Mouse (Mus musculus) lung, postnatal 0 days (tissue): ENCODE measurements around the gene Olfr593. TPM values are rescaled to one million over a fixed set of nuclear protein-coding genes. Genes with fewer than 3 reads are reported as not detected.
"Not testable (repeated sequence)": the region's sequence is repeated elsewhere in the genome, so short reads cannot be mapped to it uniquely, and the experiment has no call there.

Experiments
- ATAC-seq: fragments of 200-750 bp; cut with Nextera tagmentation; 2 replicates; pipeline ENCODE4 v1.8.0; 2017; ENCODE audit warnings: moderate library complexity
- DNase-seq: peaks from one replicate; pipeline ENCODE4 v3.0.0-alpha.2; 2016; ENCODE audit warnings: low spot score
- H3K27ac ChIP-seq: fragments of 300-500 bp; sonication (generic); 2 replicates; pipeline ENCODE4 v1.5.1; 2014; ENCODE audit warnings: antibody characterized with exemption, mild to moderate bottlenecking, low read length, mixed read lengths
- H3K27me3 ChIP-seq: fragments of 300-500 bp; sonication (generic); replicated peaks from 2 replicates; pipeline ENCODE4 v1.6.1; 2014; ENCODE audit warnings: low read length, mixed read lengths; ENCODE audit not compliant: insufficient read depth
- H3K36me3 ChIP-seq: fragments of 300-500 bp; sonication (generic); 2 replicates; pipeline ENCODE4 v1.6.1; 2014; ENCODE audit warnings: low read length, mixed read lengths; ENCODE audit not compliant: insufficient read depth
- H3K4me1 ChIP-seq: fragments of 300-500 bp; sonication (generic); 2 replicates; pipeline ENCODE4 v1.6.1; 2014; ENCODE audit warnings: antibody characterized with exemption, low read depth, low read length, mixed read lengths; ENCODE audit not compliant: insufficient read depth
- H3K4me2 ChIP-seq: fragments of 300-500 bp; sonication (generic); replicated peaks from 2 replicates; pipeline ENCODE4 v1.6.1; 2014; ENCODE audit warnings: low read depth, mild to moderate bottlenecking, low read length, moderate library complexity, mixed read lengths
- H3K4me3 ChIP-seq: fragments of 300-500 bp; sonication (generic); 2 replicates; pipeline ENCODE4 v1.5.1; 2014; ENCODE audit warnings: low read depth, low read length
- H3K9ac ChIP-seq: fragments of 300-500 bp; sonication (generic); replicated peaks from 2 replicates; pipeline ENCODE4 v1.6.1; 2014; ENCODE audit warnings: low read depth, mild to moderate bottlenecking
- H3K9me3 ChIP-seq: fragments of 300-500 bp; sonication (generic); 2 replicates; pipeline ENCODE4 v1.6.1; 2016; ENCODE audit warnings: low read length, mixed read lengths
- CTCF ChIP-seq: IDR thresholded peaks from 2 replicates; pipeline ENCODE4 v1.5.1; 2016; ENCODE audit warnings: antibody characterized with exemption, mild to moderate bottlenecking
- EP300 ChIP-seq: IDR thresholded peaks from 2 replicates; pipeline ENCODE4 v1.6.1; 2016; ENCODE audit warnings: antibody characterized with exemption, mild to moderate bottlenecking, control low read depth
- WGBS: fragments of 180-500 bp; shearing (Covaris S2); extraction: QIAGEN DNeasy Blood & Tissue Kit; methylation state at CpG from one replicate; pipeline ENCODE4 v1.1.7; 2014; 5-methylcytosine and 5-hydroxymethylcytosine counted together
- microRNA-seq: library from miRNA; unstranded; fragments of <30 nt; microRNA quantifications from one replicate; pipeline ENCODE4, GENCODE M21; 2016
- polyA plus RNA-seq: library from polyadenylated mRNA; unstranded; fragments of >200 nt; fragmentation: Nextera tagmentation; extraction: Ambion mirVana; gene quantifications from 2 replicates; pipeline ENCODE4 v1.2.1, GENCODE M21; 2015

Olfr593 gene
- polyA plus RNA-seq, result not detected in 2 replicates

GRCm38 (mm10) chr7:103211562-103211961, at the start of gene Olfr593:
TSS of gene Olfr593 (plus strand) at chr7:103211862.
- ATAC-seq, result no peak
- 61% methylated on average over 1 of the region's 1 CpGs for WGBS
- no peak for TF ChIP-seq EP300
- no peak for TF ChIP-seq CTCF
- no peak within 1 kb of the TSS for H3K4me3 ChIP-seq
- H3K4me1 ChIP-seq, result no peaks in the 10 kb centered on the region
- no peaks in the 10 kb centered on the region for H3K27me3 ChIP-seq
- H3K9me3 ChIP-seq, result no peaks in the 10 kb centered on the region
- no peaks in the 10 kb centered on the region for H3K36me3 ChIP-seq
- no peak within 1 kb of the TSS for H3K27ac ChIP-seq
- no peak within 1 kb of the TSS for H3K9ac ChIP-seq
- no peak within 1 kb of the TSS for H3K4me2 ChIP-seq
- DNase-seq, result no peak

GRCm38 (mm10) chr7:103169697-103170096, 42.0 kb upstream of the Olfr593 start:
- ATAC-seq, result no peak
- H3K4me2 ChIP-seq, result no peak overlapping the region
- H3K27ac ChIP-seq, result no peak overlapping the region
- no peaks in the 10 kb centered on the region for H3K36me3 ChIP-seq
- 71% methylated on average over 5 of the region's 5 CpGs for WGBS
- DNase-seq, result no peak
- H3K4me3 ChIP-seq, result no peak overlapping the region
- H3K9me3 ChIP-seq, result no peaks in the 10 kb centered on the region
- no peak for TF ChIP-seq CTCF
- no peaks in the 10 kb centered on the region for H3K27me3 ChIP-seq
- H3K4me1 ChIP-seq, result no peaks in the 10 kb centered on the region
- no peak overlapping the region for H3K9ac ChIP-seq

DNA sequence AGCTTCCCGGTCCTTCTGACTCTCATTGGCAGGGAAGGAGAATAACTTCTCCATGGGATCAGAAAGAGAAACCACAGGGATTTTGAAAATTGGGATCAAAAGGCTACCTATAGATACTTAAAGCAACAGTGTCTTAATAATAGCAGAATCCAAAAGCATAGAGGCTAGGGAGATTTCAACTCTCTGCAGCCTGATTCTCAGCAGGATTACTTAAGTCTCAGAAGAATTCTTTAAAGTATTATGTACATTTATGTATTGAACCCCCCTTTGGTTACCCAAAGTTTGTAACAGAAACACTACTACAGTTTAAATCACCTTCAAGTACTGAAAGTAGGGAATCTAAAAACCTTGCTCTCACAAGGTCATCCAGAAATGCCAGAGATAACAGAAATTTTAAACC, 33.4 kb upstream of the Olfr593 start, which contains the start of gene Olfr591:
Gene Olfr591, minus strand, starts transcription at position 101 of the 400 bp plus-strand sequence.
- no peak within 1 kb of the TSS for H3K4me3 ChIP-seq
- DNase-seq (no peak), ATAC-seq (no peak)
- 64% methylated on average over 1 of the region's 1 CpGs for WGBS
- TF ChIP-seq CTCF, result no peak
- no peak for TF ChIP-seq EP300
- H3K4me2 ChIP-seq, result no peak within 1 kb of the TSS
- no peak within 1 kb of the TSS for H3K27ac ChIP-seq
- no peak within 1 kb of the TSS for H3K9ac ChIP-seq
- H3K36me3 ChIP-seq, result no peaks in the 10 kb centered on the region
- H3K9me3 ChIP-seq, result no peaks in the 10 kb centered on the region
- no peaks in the 10 kb centered on the region for H3K27me3 ChIP-seq
- H3K4me1 ChIP-seq, result no peaks in the 10 kb centered on the region

- DNase-seq, H3K36me3 ChIP-seq, H3K4me2 ChIP-seq, H3K4me1 ChIP-seq, H3K4me3 ChIP-seq, H3K27me3 ChIP-seq, ATAC-seq, H3K27ac ChIP-seq, H3K9me3 ChIP-seq, H3K9ac ChIP-seq: not testable (repeated sequence)
- WGBS, result 47% methylated on average over 1 of the region's 1 CpGs
Measured at GRCm38 (mm10) chr7:103184503-103184902, 27.2 kb upstream of the Olfr593 start, which contains the start of gene Olfr592. TSS of gene Olfr592 (plus strand) at chr7:103184803.

DNA sequence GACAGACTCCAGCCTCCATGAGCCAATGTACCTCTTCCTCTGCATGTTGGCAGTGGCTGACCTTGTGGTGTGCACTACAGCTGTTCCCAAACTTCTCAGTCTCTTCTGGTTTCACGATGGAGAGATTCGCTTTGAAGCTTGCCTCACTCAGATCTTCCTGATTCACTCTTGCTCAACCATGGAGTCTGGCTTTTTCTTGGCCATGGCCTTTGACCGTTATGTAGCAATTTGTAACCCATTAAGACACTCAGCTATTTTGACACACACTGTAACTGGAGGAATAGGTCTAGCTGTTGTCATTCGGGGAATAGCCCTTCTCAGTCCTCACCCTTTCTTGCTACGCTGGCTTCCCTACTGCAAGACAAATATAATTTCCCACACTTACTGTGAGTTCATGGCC, 388 bp downstream of the Olfr593 start:
- H3K4me2 ChIP-seq, H3K9me3 ChIP-seq, H3K36me3 ChIP-seq, ATAC-seq, H3K27ac ChIP-seq, H3K27me3 ChIP-seq, DNase-seq, H3K9ac ChIP-seq, H3K4me3 ChIP-seq, H3K4me1 ChIP-seq: not testable (repeated sequence)
- WGBS, result 88% methylated on average over 5 of the region's 5 CpGs

- Histone ChIP-seq H3K4me3 (no peak within 1 kb of the TSS), H3K9ac (no peak within 1 kb of the TSS), H3K36me3 (no peaks in the 10 kb centered on the region), H3K27ac (no peak within 1 kb of the TSS), H3K4me2 (no peak within 1 kb of the TSS), H3K27me3 (no peaks in the 10 kb centered on the region), H3K4me1 (no peaks in the 10 kb centered on the region), H3K9me3 (no peaks in the 10 kb centered on the region)
- DNase-seq (no peak), ATAC-seq (no peak)
- TF ChIP-seq CTCF (no peak), EP300 (no peak)
Measured at GRCm38 (mm10) chr7:103216696-103217095, 5.0 kb downstream of the Olfr593 start, which contains the start of gene Olfr594. TSS of gene Olfr594 (plus strand) at chr7:103216996.

- not testable (repeated sequence) for H3K4me1 ChIP-seq, H3K9ac ChIP-seq, H3K9me3 ChIP-seq, H3K4me3 ChIP-seq, H3K27me3 ChIP-seq, H3K36me3 ChIP-seq, H3K27ac ChIP-seq, H3K4me2 ChIP-seq, DNase-seq, ATAC-seq
Measured at GRCm38 (mm10) chr7:103252405-103252804, 40.7 kb downstream of the Olfr593 start, which contains the start of gene Usp17ld. TSS of gene Usp17ld (minus strand) at chr7:103252505.

Small RNA genes within 50 kb of the gene (microRNA-seq; reads per million reads assigned to microRNA genes)
- gene Gm25171, result not detected

Other genes with a start within 250 kb of the Olfr593 start
- not detected in 2 replicates for gene Olfr576, start 249.2 kb upstream of the Olfr593 start, polyA plus RNA-seq
- not detected in 2 replicates for gene Olfr577, start 235.9 kb upstream of the Olfr593 start, polyA plus RNA-seq
- gene Olfr578, start 222.5 kb upstream of the Olfr593 start, polyA plus RNA-seq, result not detected in 2 replicates
- gene Olfr582, start 173.8 kb upstream of the Olfr593 start, polyA plus RNA-seq, result not detected in 2 replicates
- not detected in 2 replicates for gene Olfr583, start 160.6 kb upstream of the Olfr593 start, polyA plus RNA-seq
- not detected in 2 replicates for gene Olfr584, start 130.0 kb upstream of the Olfr593 start, polyA plus RNA-seq
- gene Olfr585, start 114.1 kb upstream of the Olfr593 start, polyA plus RNA-seq, result not detected in 2 replicates
- gene Olfr586, start 86.2 kb upstream of the Olfr593 start, polyA plus RNA-seq, result not detected in 2 replicates
- not detected in 2 replicates for gene Olfr588-ps1, start 71.0 kb upstream of the Olfr593 start, polyA plus RNA-seq
- gene Olfr589, start 55.5 kb upstream of the Olfr593 start, polyA plus RNA-seq, result not detected in 2 replicates
- not detected in 2 replicates for gene Olfr591, start 33.5 kb upstream of the Olfr593 start, polyA plus RNA-seq
- not detected in 2 replicates for gene Olfr592, start 27.1 kb upstream of the Olfr593 start, polyA plus RNA-seq
- not detected in 2 replicates for gene Olfr594, start 5.1 kb downstream of the Olfr593 start, polyA plus RNA-seq
- gene Usp17ld, start 40.6 kb downstream of the Olfr593 start, polyA plus RNA-seq, result not detected in 2 replicates
- gene Olfr596, start 93.8 kb downstream of the Olfr593 start, polyA plus RNA-seq, result not detected in 2 replicates
- not detected in 2 replicates for gene Olfr597, start 104.5 kb downstream of the Olfr593 start, polyA plus RNA-seq
- not detected in 2 replicates for gene Olfr598, start 111.7 kb downstream of the Olfr593 start, polyA plus RNA-seq
- gene Olfr599, start 124.1 kb downstream of the Olfr593 start, polyA plus RNA-seq, result not detected in 2 replicates
- gene Olfr600, start 137.8 kb downstream of the Olfr593 start, polyA plus RNA-seq, result not detected in 2 replicates
- not detected in 2 replicates for gene Olfr601, start 150.8 kb downstream of the Olfr593 start, polyA plus RNA-seq
- not detected in 2 replicates for gene Olfr603, start 174.3 kb downstream of the Olfr593 start, polyA plus RNA-seq
- not detected in 2 replicates for gene Usp17lc, start 203.2 kb downstream of the Olfr593 start, polyA plus RNA-seq
- not detected in 2 replicates for gene Olfr605, start 233.6 kb downstream of the Olfr593 start, polyA plus RNA-seq
- gene Olfr606, start 237.2 kb downstream of the Olfr593 start, polyA plus RNA-seq, result not detected in 2 replicates